Mouse (Mus musculus) adrenal gland, adult 18-20 months (tissue): Measurements from ENCODE around the gene Prr3. TPM values are rescaled to one million over a fixed set of nuclear protein-coding genes. Genes with fewer than 3 reads are reported as not detected.
"Not testable (repeated sequence)": the region's sequence is repeated elsewhere in the genome, so short reads cannot be mapped to it uniquely, and the experiment has no call there.

Source experiments
- DNase-seq, 2 experiments: peaks; one replicate each; pipeline ENCODE4 v3.0.0; 2021 to 2022; ENCODE audit warnings: low spot score in 2 of 2
- total RNA-seq, 2 experiments: library from RNA; stranded (reverse); gene quantifications; 1 replicate in 1 of 2; 2 replicates in 1 of 2; pipeline ENCODE4 v1.2.3; 2021

Gene Prr3
- total RNA-seq, 2 experiments from 2014 or later: 17.5 to 22.8 TPM

GRCm38 (mm10) chr17:35999356-35999755 is 19.3 kb upstream of the Prr3 start:
- DNase-seq: no peak

DNA sequence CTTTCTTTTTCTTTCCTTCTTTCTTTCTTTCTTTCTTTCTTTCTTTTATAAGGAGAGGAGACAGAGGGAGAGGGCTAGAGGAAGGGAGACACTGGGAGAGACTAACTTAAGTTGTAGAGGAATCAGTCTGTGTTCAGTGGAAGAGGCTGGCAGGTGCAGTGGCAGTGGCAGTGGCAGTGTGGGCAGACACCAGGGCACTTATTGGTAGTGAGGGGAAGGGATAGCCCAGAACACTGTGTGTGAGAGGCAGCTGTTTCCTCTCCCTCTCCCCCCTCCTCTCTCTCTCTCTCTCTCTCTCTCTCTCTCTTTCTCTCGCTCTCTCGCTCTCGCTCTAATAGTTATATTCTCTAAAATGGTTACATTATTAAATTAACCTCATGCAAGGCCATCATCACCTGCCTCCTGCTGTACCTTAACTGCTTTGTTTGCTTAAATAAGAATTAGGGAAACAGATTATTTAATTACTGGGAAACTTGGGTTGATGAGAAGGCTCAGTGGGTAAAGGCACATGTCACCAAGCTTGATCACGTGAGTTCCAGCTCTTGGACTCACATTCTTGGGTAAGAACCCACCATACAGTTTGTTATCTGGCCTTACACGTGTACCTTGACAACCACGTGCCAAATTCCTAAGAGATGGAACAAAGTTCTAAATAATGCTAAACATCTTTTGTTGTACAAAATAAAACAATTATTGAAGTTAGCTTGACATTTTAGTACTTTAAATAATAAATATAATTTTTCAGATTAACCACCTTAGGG is 18.7 kb upstream of the Prr3 start:
- no peak for DNase-seq

DNA sequence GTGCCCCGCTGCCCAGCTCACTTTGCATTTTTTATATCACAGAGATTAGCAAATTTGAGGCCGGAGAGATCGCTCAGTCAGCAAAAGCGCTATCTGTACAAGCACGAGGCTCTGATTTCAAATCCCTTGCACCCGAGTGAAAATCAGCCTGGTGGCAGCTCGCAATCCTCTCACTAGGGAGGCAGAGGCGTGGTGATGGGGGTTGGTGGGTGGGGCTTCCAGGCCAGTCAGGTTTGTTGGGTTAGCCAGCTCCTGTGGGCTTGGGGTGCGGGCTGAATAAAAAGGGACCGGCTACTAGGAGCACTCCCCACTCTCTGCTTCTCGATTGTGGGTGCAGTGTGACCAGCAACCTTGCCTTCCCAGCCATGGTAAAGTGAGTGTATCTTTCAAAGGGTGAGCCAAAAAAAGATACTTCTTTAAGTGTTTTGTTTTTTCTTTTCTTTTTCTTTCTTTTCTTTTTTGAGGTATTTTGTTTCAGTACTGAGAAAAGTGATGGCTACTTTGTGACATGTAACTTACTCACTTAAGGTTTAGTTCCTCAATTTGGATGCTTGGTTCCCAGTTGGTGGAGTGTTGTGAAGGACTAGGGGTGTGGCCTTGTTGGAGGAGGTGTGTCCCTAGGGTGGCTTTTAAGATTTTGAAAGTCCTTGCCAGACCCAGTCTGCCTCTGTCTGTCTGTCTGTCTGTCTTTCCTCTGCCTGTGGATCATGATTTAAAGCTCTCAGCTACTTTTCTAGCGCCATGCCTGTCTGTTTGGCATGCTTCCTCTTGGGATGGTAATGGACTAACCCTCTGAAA is 17.9 kb upstream of the Prr3 start:
- DNase-seq: no peak

GRCm38 (mm10) chr17:35996949-35997348 is 16.9 kb upstream of the Prr3 start:
- DNase-seq: peak; percentile 96 to 97

GRCm38 (mm10) chr17:35994879-35995240 is 14.8 kb upstream of the Prr3 start:
- no peak for DNase-seq

GRCm38 (mm10) chr17:35994175-35994878 is 14.3 kb upstream of the Prr3 start:
- peak; percentile 71 for DNase-seq

GRCm38 (mm10) chr17:35993675-35994074 is 13.6 kb upstream of the Prr3 start:
- peak; percentile 77 to 85 for DNase-seq

DNA sequence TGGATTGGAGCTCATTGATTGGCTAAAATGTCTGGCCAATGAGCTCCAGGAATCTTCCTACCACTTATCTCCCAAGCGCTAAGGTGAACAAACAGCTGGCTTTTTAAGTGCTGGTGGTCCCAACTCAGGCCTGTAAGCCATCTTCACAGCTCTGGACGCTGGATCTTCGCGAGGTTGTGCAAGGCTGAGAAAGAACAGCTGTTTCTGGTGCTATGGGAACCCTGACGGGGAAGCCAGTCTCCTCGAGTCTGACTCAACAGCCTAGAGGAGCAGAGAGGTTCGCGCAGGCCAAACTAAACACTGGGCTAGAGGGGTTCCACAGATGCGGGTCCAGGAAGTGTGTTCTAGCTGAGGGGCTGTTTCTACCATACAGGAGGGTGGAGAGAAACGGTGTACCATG is 11.7 kb upstream of the Prr3 start:
- DNase-seq: no peak

DNA sequence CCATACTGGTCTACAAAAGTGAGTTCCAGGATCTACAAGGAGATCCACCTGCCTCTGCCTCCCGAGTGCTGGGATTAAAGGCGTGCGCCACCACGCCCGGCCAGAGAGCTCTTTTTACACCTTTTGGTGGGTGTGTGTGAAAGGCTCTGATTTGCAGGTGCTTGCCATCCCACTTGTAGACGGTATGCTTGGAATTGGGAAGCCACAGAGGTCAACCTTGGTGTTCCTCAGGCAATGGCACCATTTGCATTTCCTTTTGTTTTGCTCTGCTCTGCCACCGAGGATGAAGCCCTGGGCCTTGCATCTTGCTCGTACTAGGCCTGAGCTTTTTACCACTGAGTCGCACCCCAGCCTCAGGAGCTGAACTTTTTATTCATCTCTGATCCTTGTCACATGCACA is 1.7 kb upstream of the Prr3 start:
- DNase-seq: no peak

DNA sequence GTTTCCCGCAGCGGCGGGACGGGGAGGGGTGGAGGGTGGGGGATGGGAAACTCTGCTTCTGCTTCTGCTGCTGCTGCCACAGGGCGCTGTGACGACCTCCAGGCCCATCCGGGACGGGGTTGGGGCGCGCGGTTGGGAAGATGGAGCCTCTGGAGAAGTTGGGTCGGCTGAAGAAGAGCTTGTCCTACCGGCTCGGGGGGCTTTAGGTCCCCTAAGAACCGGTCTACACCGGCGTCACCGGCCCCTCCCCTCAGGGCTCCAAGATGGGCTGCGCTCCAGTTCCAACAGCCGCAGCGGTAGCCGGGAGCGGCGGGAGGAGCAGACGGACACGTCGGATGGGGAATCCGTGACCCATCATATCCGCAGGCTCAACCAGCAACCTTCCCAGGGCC is 323 bp upstream of the Prr3 start:
- DNase-seq: peak; percentile 47 to 50

- DNase-seq: no peak
Observed at GRCm38 (mm10) chr17:35978811-35979400, 1.1 kb downstream of the Prr3 start.

DNA sequence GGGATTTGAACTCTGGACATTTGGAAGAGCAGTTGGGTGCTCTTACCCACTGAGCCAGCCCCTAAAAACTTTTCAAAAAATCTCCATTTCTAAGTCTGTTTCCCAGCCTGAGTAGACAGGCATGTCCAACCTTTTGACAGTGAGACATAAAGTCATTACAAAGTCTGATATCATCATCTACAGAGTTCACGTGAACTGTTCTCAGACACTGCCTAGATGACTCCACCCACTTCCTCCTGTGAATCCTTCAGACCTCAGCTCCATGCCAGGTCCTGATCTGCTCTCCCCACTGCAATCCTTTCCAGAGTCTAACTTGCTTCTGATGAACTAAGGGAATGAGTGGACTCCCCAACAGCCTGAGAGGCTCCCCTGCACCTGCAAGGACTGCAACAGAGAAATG is 7.9 kb downstream of the Prr3 start:
- DNase-seq: no peak

DNA sequence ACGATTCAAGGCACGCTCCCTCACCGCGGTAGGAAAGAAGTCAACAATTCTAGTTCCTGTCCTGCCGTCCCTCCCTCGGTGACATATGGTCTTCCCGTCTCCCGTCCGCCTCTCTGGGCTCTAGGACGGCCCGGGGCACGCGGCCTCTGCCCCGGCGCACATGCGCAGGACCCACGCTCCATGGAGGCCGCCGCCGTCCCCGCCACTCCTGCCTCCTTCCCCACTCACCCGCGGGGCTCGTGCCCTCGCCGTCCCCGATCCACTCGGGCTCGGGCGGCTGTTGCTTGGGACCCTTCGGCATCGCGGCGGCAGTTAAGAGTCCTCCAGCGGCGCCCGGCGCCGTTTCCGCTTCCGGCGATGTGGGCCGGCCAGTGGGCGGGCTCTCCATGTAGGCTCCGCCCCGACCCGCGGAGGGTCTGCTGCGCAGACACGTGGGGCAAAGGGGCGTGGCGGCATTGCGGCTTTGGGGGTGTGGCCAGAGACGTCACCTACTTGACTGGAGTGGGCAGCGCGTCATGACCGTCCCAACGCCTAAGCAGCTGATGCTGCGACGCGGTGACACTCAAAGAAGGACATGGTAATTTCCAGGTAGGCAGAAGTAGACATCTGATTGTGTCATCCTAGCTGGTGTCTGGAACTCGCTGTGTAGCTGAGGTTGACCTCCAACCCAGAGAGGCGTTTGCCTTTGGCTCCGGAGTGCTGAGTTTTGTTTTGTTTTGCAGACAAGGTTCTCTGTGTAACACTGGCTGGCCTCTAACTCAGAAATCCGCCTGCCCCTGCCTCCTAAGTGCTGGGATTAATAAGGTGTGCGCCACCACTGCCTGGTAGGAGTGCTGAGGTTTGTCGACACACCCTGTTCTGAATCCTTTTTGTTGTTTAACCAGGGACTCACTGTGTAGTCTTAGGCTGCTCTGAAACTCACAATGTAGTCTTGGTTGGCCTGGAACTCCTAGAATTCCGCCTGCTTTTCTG is 10.3 kb downstream of the Prr3 start, which contains the start of gene Abcf1:
Gene Abcf1 (minus strand): TSS at position 344 of the 972 bp plus-strand sequence.
- DNase-seq: peak; percentile 99

DNA sequence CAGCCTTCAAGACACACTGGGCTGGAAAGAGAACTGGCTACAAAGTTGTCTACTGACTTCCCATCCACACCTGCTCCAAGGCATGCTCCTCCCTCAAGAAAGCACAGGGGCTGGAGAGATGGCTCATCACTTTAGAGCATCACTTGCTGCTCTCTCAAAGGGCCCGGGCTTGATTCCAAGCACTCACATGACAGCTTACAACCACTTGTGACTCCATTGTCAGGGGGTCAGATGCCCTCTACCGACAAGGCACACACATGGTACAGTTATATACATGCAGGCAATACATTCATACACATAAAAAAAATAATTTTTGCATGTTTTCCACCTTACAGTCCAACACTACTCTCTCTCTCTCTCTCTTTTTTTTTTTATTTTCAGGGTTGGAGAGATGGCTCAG is 12.4 kb downstream of the Prr3 start:
- no peak for DNase-seq

GRCm38 (mm10) chr17:35963279-35963678 is 16.8 kb downstream of the Prr3 start:
- DNase-seq: no peak

GRCm38 (mm10) chr17:35958533-35959223 is 21.4 kb downstream of the Prr3 start:
- DNase-seq: no peak

DNA sequence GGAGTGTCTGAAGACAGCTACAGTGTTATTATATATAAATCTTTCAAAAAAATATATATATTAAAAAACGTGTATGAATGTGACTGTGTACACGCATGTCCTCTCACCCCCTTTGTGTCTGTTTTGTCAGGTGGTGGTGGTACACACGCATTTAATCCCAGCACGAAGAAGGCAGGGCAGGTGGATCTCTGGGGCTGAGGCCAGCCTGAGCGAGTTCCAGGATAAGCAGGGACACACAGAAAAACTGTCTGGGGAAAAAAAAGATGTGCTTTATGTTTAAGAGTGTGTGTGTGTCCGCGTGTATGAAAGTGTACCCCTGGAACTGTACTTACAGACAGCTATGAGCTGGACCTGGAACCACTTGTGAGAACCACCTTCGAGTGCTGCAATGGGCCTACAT is 25.4 kb downstream of the Prr3 start:
- no peak for DNase-seq

DNA sequence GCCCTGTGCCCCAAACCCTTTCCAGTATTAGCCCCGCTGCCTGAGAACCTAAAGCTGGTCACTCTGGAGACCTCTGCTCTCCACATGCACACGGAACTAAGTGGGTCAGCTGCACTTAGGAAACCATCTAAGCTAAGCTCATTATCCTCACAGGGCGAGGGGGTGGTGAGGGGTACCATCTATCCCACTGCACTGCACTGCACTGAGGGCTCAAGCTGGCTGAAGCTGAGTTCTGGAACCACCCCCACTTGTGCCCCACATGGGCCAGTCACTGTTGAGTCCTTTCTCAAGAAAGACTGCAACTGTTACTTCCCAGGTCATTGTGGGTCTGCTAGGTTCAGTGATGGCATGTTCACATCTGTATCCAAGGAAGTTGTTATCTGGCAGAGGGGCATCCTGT is 27.5 kb downstream of the Prr3 start:
- DNase-seq: not testable (repeated sequence)

DNA sequence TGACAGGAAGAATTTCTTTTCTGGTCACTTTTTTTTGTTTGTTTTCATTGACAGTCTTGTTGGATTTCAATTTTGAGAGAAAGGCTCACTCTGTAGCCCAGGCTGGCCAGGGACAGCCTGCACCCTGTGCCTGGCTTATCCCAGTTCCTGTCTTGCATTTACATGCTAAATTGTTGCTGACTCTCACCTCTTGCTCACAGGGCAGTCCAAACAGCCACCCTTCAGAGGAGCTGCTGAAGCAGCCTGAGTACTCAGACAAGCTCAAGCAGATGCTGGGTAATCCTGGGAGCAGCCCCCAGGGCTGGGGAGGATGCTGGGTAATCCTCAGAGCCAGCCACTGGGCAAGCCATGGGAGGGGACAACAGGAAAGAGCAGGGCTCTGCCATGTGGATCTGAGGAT is 29.1 kb downstream of the Prr3 start:
- DNase-seq: not testable (repeated sequence)

DNA sequence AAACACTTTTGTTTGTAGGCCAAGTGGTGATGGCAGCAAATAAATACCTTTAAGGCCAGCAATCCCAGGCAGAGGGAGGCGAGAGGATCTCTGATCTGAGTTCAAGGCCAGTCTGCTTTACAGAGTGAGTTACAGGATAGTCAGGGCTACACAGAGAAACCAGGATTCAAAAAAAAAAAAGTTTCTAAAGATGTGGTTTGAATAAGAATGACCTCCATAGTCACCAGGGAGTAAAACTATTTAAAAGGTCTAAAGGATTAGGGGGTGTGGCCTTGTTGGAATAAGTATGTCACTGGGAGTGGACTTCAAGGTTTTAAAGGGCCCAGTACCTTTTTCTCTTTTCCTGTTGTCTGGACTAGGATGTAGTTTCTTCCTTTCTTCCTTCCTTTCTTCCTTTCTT is 40.1 kb downstream of the Prr3 start:
- no peak for DNase-seq
